Mouse (Mus musculus) ES-Bruce4 (cell line): ENCODE measurements at regions not wholly inside any gene's neighbourhood (a gene's known extent, or its start where the extent isn't known, plus 50 kb on each side); places are given as distances from the start of the nearest gene placed in this dataset.

ENCODE experiments used
- CTCF ChIP-seq: IDR thresholded peaks from one replicate; pipeline ENCODE4 v1.8.1; 2011; ENCODE audit warnings: low read depth, low read length
- POLR2A ChIP-seq: IDR thresholded peaks from one replicate; pipeline ENCODE4 v1.8.1; 2011; ENCODE audit warnings: low read length; ENCODE audit not compliant: insufficient read depth

- no peak for TF ChIP-seq CTCF
- TF ChIP-seq POLR2A: no peak
These were observed 394.8 kb upstream of the Slc8a1 start for GRCm38 (mm10) chr17:82132941-82133340.
